Mouse (Mus musculus) v-Abl transformed pro-B cells (cell line): Measurements from ENCODE around the gene Msantd3.

ENCODE experiments used
- in situ Hi-C, 2 experiments: fragments of 400-800 bp; cut with MboI; formaldehyde crosslinking; loops; one replicate each; pipeline ENCODE4 v1.15.1; 2025; ENCODE audit not compliant: unreplicated experiment in 2 of 2

The Msantd3 gene

GRCm38 (mm10) chr4:48539841-48540575 is at the start of gene Msantd3:
TSS of gene Msantd3 (plus strand) at chr4:48539935.
- in situ Hi-C loops = no loop called here

DNA sequence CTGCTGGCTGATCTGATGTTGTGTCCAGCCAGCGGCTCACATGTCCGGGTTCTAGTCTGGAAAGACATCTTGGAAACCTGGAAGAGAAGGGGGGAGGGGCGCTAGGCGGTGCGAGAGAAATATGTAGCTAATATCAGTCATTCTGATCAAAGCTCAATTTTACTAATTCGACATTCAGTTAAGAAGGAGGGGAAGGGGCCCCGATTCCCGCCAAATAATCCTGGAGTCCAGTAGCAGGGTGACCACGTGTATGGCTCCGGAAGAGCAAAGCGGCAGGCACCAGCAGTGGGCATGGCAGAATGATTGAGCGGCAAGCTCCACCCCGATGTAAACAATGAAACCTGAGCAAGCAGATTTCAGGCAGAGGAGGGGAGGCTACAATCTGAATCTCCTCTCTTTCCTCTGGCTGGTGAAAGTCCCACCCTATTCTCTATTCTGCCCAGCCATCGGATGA is 48.4 kb upstream of the Msantd3 start:
- in situ Hi-C loops = no loop called here

GRCm38 (mm10) chr4:48492510-48492909 is 47.2 kb upstream of the Msantd3 start:
- in situ Hi-C loops = no loop called here

GRCm38 (mm10) chr4:48510861-48511260 is 28.9 kb upstream of the Msantd3 start:
- in situ Hi-C loops = no loop called here

DNA sequence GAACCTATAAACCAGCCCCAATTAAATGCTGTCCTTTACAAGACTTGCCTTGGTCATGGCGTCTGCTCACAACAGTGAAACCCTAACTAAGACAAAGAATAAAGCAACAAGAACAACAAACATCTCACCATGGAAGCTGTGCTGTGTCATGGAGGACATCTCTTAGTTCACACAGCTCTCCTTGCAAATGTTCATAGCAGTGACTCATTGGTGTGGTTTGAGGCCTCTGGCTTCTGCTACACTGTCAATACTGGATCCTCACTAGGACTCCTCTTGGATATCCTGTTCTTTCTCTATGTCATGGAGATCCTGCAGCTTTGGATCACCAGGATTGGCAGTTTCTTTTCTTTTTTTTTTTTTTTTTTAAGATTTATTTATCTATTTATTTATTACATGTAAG is 10.2 kb upstream of the Msantd3 start:
- in situ Hi-C loops = no loop called here

DNA sequence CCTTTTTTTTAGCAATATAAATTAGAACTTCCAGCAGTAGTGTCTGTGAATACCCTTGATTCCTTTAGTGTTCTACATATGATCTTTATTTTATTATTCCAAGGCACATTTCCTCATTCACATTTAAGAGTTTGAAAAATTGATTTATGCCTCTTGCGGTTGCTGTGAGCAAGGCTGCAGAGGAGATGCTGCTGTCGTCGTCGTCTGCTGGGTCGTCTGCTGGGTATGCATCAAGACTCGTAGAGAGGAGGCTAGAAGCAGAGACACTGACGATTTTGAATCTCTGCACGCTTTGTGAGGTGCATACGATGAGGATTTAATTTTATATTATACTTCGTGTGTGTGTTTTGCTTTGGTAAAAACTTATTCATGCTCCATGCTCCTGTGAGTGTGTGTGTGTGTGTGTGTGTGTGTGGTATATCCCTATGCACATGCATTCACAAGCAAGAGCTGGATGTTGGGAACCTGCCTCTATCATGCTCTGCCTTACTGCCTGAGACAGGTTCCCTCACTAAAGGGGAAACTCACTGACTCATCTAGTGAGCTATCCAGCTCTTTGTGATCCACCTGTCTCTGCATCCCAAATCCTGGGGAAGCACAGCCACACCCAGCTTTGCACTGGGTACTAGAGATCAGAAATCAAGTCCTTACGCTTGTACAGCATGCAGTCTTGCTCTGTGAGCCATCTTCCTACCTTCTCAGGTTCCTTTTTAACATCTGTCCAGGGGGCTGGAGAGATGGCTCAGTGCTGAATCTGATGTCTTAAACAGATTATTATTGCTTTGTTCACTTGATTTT is 7.7 kb upstream of the Msantd3 start:
- in situ Hi-C loops = no loop called here

DNA sequence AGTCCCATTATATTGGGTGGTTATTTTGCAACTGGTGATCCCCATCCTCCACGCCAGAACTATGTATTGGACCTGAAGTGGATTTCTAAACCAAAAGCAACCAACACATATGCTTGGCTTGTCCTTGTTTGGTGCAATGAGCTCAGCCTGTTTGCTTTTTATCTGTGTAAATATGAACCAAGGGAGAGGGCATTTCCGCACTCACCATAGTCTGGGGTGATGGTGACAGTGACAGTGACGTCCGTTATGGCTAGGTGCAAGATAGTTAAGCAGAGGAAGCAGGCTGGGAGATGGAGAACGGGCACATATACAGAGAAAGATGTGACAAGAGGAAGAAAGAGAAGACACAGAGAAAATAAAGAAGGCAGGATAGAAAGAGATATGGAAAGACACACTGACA is 3.5 kb upstream of the Msantd3 start:
- in situ Hi-C loops = no loop called here

DNA sequence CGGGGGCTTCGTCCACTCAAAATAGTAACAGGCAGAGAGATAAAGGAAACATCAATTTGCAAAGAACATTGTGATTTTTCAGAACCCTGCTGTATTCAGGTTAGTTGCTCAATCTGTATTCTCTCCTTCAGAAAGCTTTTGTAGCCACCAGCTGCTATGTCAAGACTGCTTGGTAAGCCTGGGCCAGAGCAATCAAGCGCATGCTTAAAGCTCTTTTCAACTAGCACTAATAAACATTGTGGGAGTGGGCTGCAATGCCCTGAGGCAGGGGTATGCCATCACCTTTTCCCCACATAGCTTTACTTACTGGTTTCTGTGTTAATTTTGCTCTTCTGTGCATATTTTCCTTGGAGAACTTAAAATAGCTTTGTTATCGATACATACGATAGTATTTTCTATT is 2.7 kb upstream of the Msantd3 start:
- in situ Hi-C loops = no loop called here

- in situ Hi-C loops = no loop called here
These were observed 1.2 kb upstream of the Msantd3 start for GRCm38 (mm10) chr4:48538581-48538980.

DNA sequence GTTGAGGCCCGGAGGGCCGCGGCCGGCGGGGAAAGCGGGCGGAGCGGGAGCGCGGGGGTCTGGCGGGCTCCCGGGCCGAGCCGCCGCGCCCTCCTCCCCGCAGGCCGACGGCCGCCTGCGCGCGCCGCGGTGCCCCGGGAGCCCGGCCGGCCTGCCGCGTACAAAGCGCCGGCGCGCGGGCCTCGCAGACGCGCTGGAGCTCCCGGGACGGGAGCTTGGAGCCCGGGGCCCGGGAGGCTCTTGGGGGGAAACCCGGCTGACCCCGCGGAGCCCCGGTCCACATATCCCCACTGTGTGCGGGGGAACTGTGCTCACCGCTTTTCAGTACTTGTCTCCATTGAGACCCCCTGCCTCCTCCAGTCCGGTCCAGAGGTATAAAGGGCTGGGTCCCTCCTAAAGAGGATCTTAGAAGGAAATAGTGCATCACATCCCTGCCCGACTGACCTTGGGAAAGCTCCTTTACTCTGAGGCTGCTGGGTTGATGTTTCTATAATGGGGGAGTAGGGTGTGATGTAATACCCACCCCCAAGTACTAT is 909 bp downstream of the Msantd3 start:
- in situ Hi-C loops = no loop called here

DNA sequence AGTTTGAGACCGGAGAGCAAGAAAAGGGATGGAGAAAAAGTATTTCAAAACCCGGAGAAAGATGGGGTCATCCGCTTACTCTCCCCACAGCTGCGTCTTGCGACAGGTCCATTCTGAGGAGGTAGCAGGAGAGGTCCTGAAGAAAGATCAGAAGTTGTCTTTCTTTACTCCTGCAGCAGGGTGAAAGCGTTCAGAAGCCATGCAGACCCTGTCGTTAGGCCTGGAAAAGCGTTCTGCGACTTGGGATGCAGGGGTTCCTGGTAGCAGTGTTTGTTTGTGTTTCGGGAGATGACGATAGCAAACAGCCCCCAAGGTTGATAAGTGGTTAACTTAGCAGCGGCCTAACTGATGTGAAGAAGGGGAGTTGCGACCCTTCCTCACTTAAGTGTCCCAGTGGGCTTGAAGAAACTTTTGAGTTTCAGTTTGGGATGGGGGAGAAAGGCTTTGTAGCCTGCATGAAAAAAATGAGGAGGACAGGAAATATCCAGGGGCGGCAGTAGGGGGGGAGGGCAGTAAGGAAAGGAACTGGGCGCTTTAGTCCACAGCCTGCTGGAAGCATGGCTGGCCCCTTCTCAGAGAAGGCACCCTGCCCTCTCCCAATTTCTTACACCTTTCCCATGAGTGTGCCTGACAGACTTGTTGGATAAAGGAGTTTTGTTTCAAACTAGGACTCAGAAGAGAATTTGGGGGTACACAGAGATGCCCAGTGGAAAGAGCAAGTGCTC is 2.0 kb downstream of the Msantd3 start:
- in situ Hi-C loops = no loop called here

GRCm38 (mm10) chr4:48542351-48542750 is 2.6 kb downstream of the Msantd3 start:
- in situ Hi-C loops = no loop called here

DNA sequence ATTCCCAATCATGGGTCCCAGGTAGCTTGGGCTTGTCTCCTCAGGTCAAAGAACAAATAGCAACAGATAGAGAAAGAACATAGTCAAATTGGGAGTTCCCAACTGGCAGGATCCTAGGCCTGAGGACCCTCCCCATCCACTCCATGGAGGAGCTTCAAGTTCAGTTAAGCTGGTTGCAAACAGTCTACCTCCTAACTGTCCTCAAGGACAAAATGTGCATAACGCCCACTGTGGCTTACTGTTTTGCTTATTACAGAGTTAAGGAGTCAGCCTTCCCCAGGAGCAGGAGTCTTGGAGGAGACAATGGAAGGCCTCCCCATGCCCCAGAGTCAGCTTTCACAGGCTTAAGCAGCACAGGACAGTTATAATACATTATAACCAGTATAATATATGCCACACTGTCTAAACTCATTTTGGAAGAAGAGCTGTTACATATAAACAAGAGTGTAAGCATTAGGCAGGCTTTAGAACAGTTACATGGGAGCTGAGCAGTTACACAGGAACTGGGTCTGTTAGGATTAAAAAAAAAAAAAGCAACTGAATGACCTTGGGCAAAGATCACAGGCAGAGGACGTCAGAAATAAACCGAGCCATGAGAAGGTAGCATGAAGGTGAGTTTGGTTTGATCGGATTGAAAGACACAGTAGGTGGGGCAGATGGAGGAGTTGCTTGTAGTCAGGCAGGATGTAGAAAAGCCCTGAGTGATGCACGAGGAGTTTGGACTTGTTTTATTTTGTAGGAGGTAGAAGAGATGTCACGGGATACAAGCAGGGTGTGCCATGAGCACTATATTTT is 3.5 kb downstream of the Msantd3 start:
- in situ Hi-C loops = no loop called here

DNA sequence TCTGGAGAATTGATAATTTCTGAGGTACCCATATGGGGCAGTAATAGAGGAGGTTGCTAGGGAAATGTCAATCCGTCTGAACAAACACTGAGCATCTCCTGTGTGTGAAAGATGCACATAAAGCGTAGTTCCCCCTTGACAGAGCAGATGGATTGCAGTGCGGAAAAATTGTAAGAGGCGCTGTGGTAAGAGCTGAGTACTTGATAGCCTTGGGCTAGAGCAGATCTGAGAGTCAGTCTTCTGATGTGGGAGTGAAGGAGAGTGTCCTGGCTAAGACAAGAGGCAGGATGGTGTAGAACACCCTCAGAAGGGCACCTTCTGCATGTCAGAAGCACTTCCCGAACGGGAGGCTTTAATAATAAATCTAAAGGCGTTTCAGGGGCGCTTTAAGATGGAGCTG is 4.4 kb downstream of the Msantd3 start:
- in situ Hi-C loops = no loop called here

DNA sequence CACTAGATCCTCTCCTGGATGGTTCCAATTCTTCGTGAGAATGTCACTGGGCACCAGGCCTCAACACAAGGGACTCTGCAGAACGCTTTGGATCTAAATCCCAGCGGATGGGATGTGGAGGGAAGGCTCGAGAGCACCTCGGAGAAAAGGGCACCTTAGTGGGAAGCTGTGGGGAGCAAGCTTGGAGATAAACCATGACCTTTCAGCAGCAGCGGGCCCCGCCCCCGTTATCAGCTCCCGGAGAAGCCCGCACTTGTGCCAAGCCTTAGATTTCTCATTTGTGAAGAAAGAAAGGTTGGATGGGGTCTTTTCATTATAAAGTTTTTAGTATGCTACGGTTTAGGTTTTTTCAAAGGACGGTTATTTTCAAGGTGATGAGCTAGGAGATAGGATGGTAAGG is 6.2 kb downstream of the Msantd3 start:
- in situ Hi-C loops = no loop called here

- in situ Hi-C loops = no loop called here
These were observed 7.1 kb downstream of the Msantd3 start for GRCm38 (mm10) chr4:48546568-48547496.

- in situ Hi-C loops = no loop called here
These were observed 8.8 kb downstream of the Msantd3 start for GRCm38 (mm10) chr4:48548393-48549045.

GRCm38 (mm10) chr4:48549661-48550060 is 9.9 kb downstream of the Msantd3 start:
- in situ Hi-C loops = no loop called here
